Mouse (Mus musculus): ENCODE data around the gene Gbp2.

GRCm38 (mm10) chr3:142630385-142630784 lies 10.0 kb downstream of the Gbp2 start:
- no peak for TF ChIP-seq SRF (IDR thresholded peaks at IDR 0.05; ENCODE audit: control insufficient read depth, insufficient read length, low read depth)
- no peak for TF ChIP-seq TCF12 (IDR thresholded peaks at IDR 0.05; ENCODE audit: insufficient read depth, poor library complexity, severe bottlenecking)
